Mouse (Mus musculus) kidney, embryonic 16.5 days (tissue): ENCODE results near the gene Fbxw2. TPM values are rescaled to one million over a fixed set of nuclear protein-coding genes. Genes with fewer than 3 reads are reported as not detected.

Experiments used
- ATAC-seq: fragments of 200-750 bp; cut with Nextera tagmentation; 2 replicates; pipeline ENCODE4 v1.8.0; 2017; ENCODE audit warnings: moderate TSS enrichment; ENCODE audit not compliant: low FRiP score, low TSS enrichment
- H3K27ac ChIP-seq: fragments of 300-500 bp; sonication (generic); 2 replicates; pipeline ENCODE4 v1.5.1; 2014; ENCODE audit warnings: low read length
- H3K27me3 ChIP-seq: fragments of 300-500 bp; sonication (generic); 2 replicates; pipeline ENCODE4 v1.6.1; 2014; ENCODE audit warnings: low read length, control low read depth, mixed read lengths; ENCODE audit not compliant: insufficient read depth
- H3K36me3 ChIP-seq: fragments of 300-500 bp; sonication (generic); 2 replicates; pipeline ENCODE4 v1.6.1; 2014; ENCODE audit warnings: low read length, control low read depth, mixed read lengths; ENCODE audit not compliant: insufficient read depth
- H3K4me1 ChIP-seq: fragments of 300-500 bp; sonication (generic); 2 replicates; pipeline ENCODE4 v1.6.1; 2014; ENCODE audit warnings: low read length, control low read depth, mixed read lengths; ENCODE audit not compliant: insufficient read depth
- H3K4me2 ChIP-seq: fragments of 300-500 bp; sonication (generic); replicated peaks from 2 replicates; pipeline ENCODE4 v1.6.1; 2014; ENCODE audit warnings: low read depth, low read length
- H3K4me3 ChIP-seq: fragments of 300-500 bp; sonication (generic); 2 replicates; pipeline ENCODE4 v1.5.1; 2014; ENCODE audit warnings: mild to moderate bottlenecking, low read length
- H3K9ac ChIP-seq: fragments of 300-500 bp; sonication (generic); replicated peaks from 2 replicates; pipeline ENCODE4 v1.6.1; 2014; ENCODE audit warnings: low read length
- H3K9me3 ChIP-seq: fragments of 300-500 bp; sonication (generic); 2 replicates; pipeline ENCODE4 v1.6.1; 2016; ENCODE audit warnings: low read length, control low read depth
- WGBS: fragments of 180-500 bp; shearing (Covaris S2); extraction: QIAGEN DNeasy Blood & Tissue Kit; methylation state at CpG from one replicate; pipeline ENCODE4 v1.1.7; 2014; 5-methylcytosine and 5-hydroxymethylcytosine counted together
- polyA plus RNA-seq: library from polyadenylated mRNA; unstranded; fragments of >200 nt; fragmentation: Nextera tagmentation; extraction: Ambion mirVana; gene quantifications from 2 replicates; pipeline ENCODE4 v1.2.1, GENCODE M21; 2015

Fbxw2 gene
- polyA plus RNA-seq, 1 experiment from 2014 or later, result 81.7 TPM

- ATAC-seq, result no peak
- Histone ChIP-seq H3K27me3 (no peaks in the 10 kb centered on the region), H3K4me1 (peaks cover 47% of the 10 kb centered on the region), H3K4me2 (peak overlapping the region; percentile 36), H3K9ac (no peak overlapping the region), H3K36me3 (peaks cover 80% of the 10 kb centered on the region), H3K9me3 (no peaks in the 10 kb centered on the region), H3K27ac (no peak overlapping the region), H3K4me3 (peak overlapping the region; percentile 2; the same call in 1 of the 2 replicates)
- WGBS, result 74% methylated on average over 1 of the region's 1 CpGs
Observed at GRCm38 (mm10) chr2:34777237-34777868, 48.8 kb downstream of the Fbxw2 start.

- peaks cover 63% of the 10 kb centered on the region for H3K36me3 ChIP-seq
Observed at GRCm38 (mm10) chr2:34774493-34774892, 51.6 kb downstream of the Fbxw2 start.

GRCm38 (mm10) chr2:34773673-34774072 lies 52.4 kb downstream of the Fbxw2 start:
- peaks cover 51% of the 10 kb centered on the region for H3K4me1 ChIP-seq
- H3K27ac ChIP-seq, result no peak overlapping the region
- H3K36me3 ChIP-seq, result peaks cover 57% of the 10 kb centered on the region
- ATAC-seq, result no peak
- H3K4me3 ChIP-seq, result peak overlapping the region; percentile 93
- H3K9me3 ChIP-seq, result no peaks in the 10 kb centered on the region
- peak overlapping the region; percentile 99; the same call in 1 of the 2 replicates for H3K9ac ChIP-seq
- 81% methylated on average over 4 of the region's 4 CpGs for WGBS
- peak overlapping the region; percentile 90 for H3K4me2 ChIP-seq
- H3K27me3 ChIP-seq, result no peaks in the 10 kb centered on the region

More at GRCm38 (mm10) chr2:34774493-34774892, 51.6 kb downstream of the Fbxw2 start:
- Histone ChIP-seq H3K27me3 (no peaks in the 10 kb centered on the region), H3K27ac (no peak overlapping the region), H3K9ac (peak overlapping the region; percentile 38; the same call in 1 of the 2 replicates), H3K9me3 (no peaks in the 10 kb centered on the region), H3K4me1 (peaks cover 51% of the 10 kb centered on the region), H3K4me3 (peak overlapping the region; percentile 93), H3K4me2 (peak overlapping the region; percentile 90)
- WGBS, result 82% methylated on average over 6 of the region's 6 CpGs
- ATAC-seq, result no peak

GRCm38 (mm10) chr2:34772252-34773235 lies 53.6 kb downstream of the Fbxw2 start:
- H3K36me3 ChIP-seq, result peaks cover 45% of the 10 kb centered on the region
- peak; percentile 20; the same call in 1 of the 2 replicates for ATAC-seq
- H3K4me2 ChIP-seq, result peak overlapping the region; percentile 90
- peaks cover 50% of the 10 kb centered on the region for H3K4me1 ChIP-seq
- peak overlapping the region; percentile 93 for H3K4me3 ChIP-seq
- H3K27ac ChIP-seq, result peak overlapping the region; percentile 94
- H3K9me3 ChIP-seq, result no peaks in the 10 kb centered on the region
- H3K27me3 ChIP-seq, result no peaks in the 10 kb centered on the region
- 3% methylated on average over 50 of the region's 50 CpGs for WGBS
- H3K9ac ChIP-seq, result peak overlapping the region; percentile 99

- H3K4me3 ChIP-seq, result peak within 1 kb of the TSS; percentile 93
- H3K27me3 ChIP-seq, result no peaks in the 10 kb centered on the region
- peaks cover 41% of the 10 kb centered on the region for H3K4me1 ChIP-seq
- WGBS, result under 1% methylated on average over 60 of the region's 60 CpGs
- H3K4me2 ChIP-seq, result peak within 1 kb of the TSS; percentile 90
- peak within 1 kb of the TSS; percentile 94 for H3K27ac ChIP-seq
- H3K36me3 ChIP-seq, result peaks cover 36% of the 10 kb centered on the region
- no peaks in the 10 kb centered on the region for H3K9me3 ChIP-seq
- peak; percentile 99 for ATAC-seq
- peak within 1 kb of the TSS; percentile 99 for H3K9ac ChIP-seq
Observed at GRCm38 (mm10) chr2:34771368-34772226, 54.5 kb downstream of the Fbxw2 start, which contains the start of gene Hspa5. Hspa5 (plus strand) TSS chr2:34771970.

- no peaks in the 10 kb centered on the region for H3K9me3 ChIP-seq
- H3K36me3 ChIP-seq, result peaks cover 29% of the 10 kb centered on the region
- under 1% methylated on average over 6 of the region's 6 CpGs for WGBS
- H3K4me3 ChIP-seq, result peak overlapping the region; percentile 93
- no peak for ATAC-seq
- peak overlapping the region; percentile 62 for H3K4me2 ChIP-seq
- H3K4me1 ChIP-seq, result peaks cover 34% of the 10 kb centered on the region
- H3K9ac ChIP-seq, result peak overlapping the region; percentile 98
- peak overlapping the region; percentile 94 for H3K27ac ChIP-seq
- H3K27me3 ChIP-seq, result no peaks in the 10 kb centered on the region
Observed at GRCm38 (mm10) chr2:34770951-34771350, 55.2 kb downstream of the Fbxw2 start.

- Histone ChIP-seq H3K27me3 (no peaks in the 10 kb centered on the region), H3K4me3 (no peak overlapping the region), H3K9me3 (no peaks in the 10 kb centered on the region), H3K4me2 (no peak overlapping the region), H3K27ac (no peak overlapping the region), H3K9ac (no peak overlapping the region), H3K4me1 (peaks cover 26% of the 10 kb centered on the region), H3K36me3 (peaks cover 21% of the 10 kb centered on the region)
- WGBS, result 91% methylated on average over 2 of the region's 2 CpGs
- ATAC-seq, result no peak
Observed at GRCm38 (mm10) chr2:34770049-34770448, 56.1 kb downstream of the Fbxw2 start.

- no peaks in the 10 kb centered on the region for H3K27me3 ChIP-seq
- H3K9me3 ChIP-seq, result no peaks in the 10 kb centered on the region
- WGBS, result 72% methylated on average over 12 of the region's 12 CpGs
- ATAC-seq, result no peak
- no peak overlapping the region for H3K9ac ChIP-seq
- no peaks in the 10 kb centered on the region for H3K4me1 ChIP-seq
- H3K36me3 ChIP-seq, result no peaks in the 10 kb centered on the region
- no peak overlapping the region for H3K4me3 ChIP-seq
- H3K4me2 ChIP-seq, result no peak overlapping the region
- no peak overlapping the region for H3K27ac ChIP-seq
Observed at GRCm38 (mm10) chr2:34764801-34765200, 61.3 kb downstream of the Fbxw2 start.

GRCm38 (mm10) chr2:34762872-34763271 lies 63.2 kb downstream of the Fbxw2 start:
- Histone ChIP-seq H3K4me3 (no peak overlapping the region), H3K9me3 (no peaks in the 10 kb centered on the region), H3K4me2 (no peak overlapping the region), H3K36me3 (no peaks in the 10 kb centered on the region), H3K9ac (no peak overlapping the region), H3K27me3 (no peaks in the 10 kb centered on the region), H3K27ac (no peak overlapping the region), H3K4me1 (no peaks in the 10 kb centered on the region)
- no peak for ATAC-seq
- 55% methylated on average over 2 of the region's 2 CpGs for WGBS
